Mouse (Mus musculus) hindbrain, embryonic 14.5 days (tissue): ENCODE results near the gene Dpf3. TPM values are rescaled to one million over a fixed set of nuclear protein-coding genes. Genes with fewer than 3 reads are reported as not detected.

Source experiments
- ATAC-seq: fragments of 200-750 bp; cut with Nextera tagmentation; 2 replicates; pipeline ENCODE4 v1.8.0; 2017; ENCODE audit warnings: moderate number of reproducible peaks, mild to moderate bottlenecking, moderate TSS enrichment, moderate library complexity; ENCODE audit not compliant: low FRiP score
- DNase-seq: peaks from one replicate; pipeline ENCODE4 v3.0.0-alpha.2; 2015; ENCODE audit warnings: low spot score
- H3K27ac ChIP-seq: fragments of 300-500 bp; sonication (generic); 2 replicates; pipeline ENCODE4 v1.5.1; 2014; ENCODE audit warnings: mild to moderate bottlenecking, moderate library complexity
- H3K27me3 ChIP-seq: fragments of 300-500 bp; sonication (generic); 2 replicates; pipeline ENCODE4 v1.6.1; 2014; ENCODE audit warnings: mild to moderate bottlenecking, low read length, mixed read lengths; ENCODE audit not compliant: control insufficient read depth, insufficient read depth
- H3K36me3 ChIP-seq: fragments of 300-500 bp; sonication (generic); replicated peaks from 2 replicates; pipeline ENCODE4 v1.6.1; 2014; ENCODE audit not compliant: control insufficient read depth, insufficient read depth
- H3K4me1 ChIP-seq: fragments of 300-500 bp; sonication (generic); replicated peaks from 2 replicates; pipeline ENCODE4 v1.6.1; 2014; ENCODE audit warnings: antibody characterized with exemption, low read length, mixed read lengths; ENCODE audit not compliant: control insufficient read depth, insufficient read depth
- H3K4me2 ChIP-seq: fragments of 300-500 bp; sonication (generic); replicated peaks from 2 replicates; pipeline ENCODE4 v1.6.1; 2014; ENCODE audit warnings: mild to moderate bottlenecking, moderate library complexity
- H3K4me3 ChIP-seq: fragments of 300-500 bp; sonication (generic); replicated peaks from 2 replicates; pipeline ENCODE4 v1.5.1; 2014; ENCODE audit warnings: mild to moderate bottlenecking, low read length
- H3K9ac ChIP-seq: fragments of 300-500 bp; sonication (generic); 2 replicates; pipeline ENCODE4 v1.6.1; 2014
- H3K9me3 ChIP-seq: fragments of 300-500 bp; sonication (generic); 2 replicates; pipeline ENCODE4 v1.6.1; 2016; ENCODE audit warnings: low read length; ENCODE audit not compliant: control insufficient read depth
- WGBS: fragments of 180-500 bp; shearing (Covaris S2); extraction: QIAGEN DNeasy Blood & Tissue Kit; methylation state at CpG from one replicate; pipeline ENCODE4 v1.1.7; 2014; 5-methylcytosine and 5-hydroxymethylcytosine counted together
- polyA plus RNA-seq: library from polyadenylated mRNA; unstranded; fragments of >200 nt; fragmentation: Nextera tagmentation; extraction: Ambion mirVana; gene quantifications from 2 replicates; pipeline ENCODE4 v1.2.1, GENCODE M21; 2014

Dpf3 gene
- polyA plus RNA-seq, 1 experiment from 2014 or later: 23.9 TPM

DNA sequence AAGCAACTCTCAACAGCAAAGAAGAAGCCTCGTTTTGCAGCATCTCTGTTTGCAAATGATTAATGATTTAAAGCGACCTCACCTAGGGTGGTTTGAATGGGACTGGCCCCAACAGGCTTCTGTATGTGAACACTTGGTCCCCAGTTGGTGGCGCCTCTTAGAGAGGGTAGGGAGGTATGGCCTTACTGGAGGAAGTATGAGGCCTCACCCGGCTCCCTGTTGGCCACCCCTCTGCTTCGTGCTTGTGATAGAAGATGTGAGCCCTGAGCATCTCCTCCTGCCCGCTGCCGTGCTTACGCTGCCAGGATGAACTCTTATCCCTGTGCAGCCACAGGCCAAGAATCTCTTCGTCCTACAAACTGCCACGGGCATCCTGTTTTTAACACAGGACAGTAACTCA, 19.0 kb upstream of the Dpf3 start:
- no peak overlapping the region for H3K27ac ChIP-seq
- no peak overlapping the region for H3K4me3 ChIP-seq
- 77% methylated on average over 10 of the region's 10 CpGs for WGBS
- H3K9me3 ChIP-seq: no peaks in the 10 kb centered on the region
- H3K4me2 ChIP-seq: no peak overlapping the region
- H3K9ac ChIP-seq: no peak overlapping the region
- no peaks in the 10 kb centered on the region for H3K4me1 ChIP-seq
- DNase-seq: no peak
- no peaks in the 10 kb centered on the region for H3K36me3 ChIP-seq
- ATAC-seq: no peak
- no peaks in the 10 kb centered on the region for H3K27me3 ChIP-seq

DNA sequence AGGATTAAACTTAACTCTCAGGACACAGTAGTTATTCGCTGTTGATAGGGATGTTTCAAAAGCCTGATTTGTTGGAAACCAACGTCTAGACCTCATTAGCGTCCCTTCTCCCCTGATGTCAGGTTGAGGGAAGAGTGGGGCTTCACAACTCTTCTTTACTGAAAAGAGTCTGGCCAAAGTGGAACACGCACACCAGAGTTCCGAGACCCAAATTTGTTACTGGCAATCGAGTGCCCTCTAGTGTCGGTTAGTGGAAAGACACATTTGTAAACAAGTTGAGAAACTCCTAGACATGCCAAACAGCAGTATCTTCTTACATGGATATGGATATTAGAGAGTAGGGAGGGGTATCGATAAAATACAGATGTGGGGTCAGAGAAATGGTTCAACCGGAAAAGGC, 14.7 kb upstream of the Dpf3 start:
- no peak overlapping the region for H3K9ac ChIP-seq
- H3K27me3 ChIP-seq: no peaks in the 10 kb centered on the region
- WGBS: 8% methylated on average over 9 of the region's 9 CpGs
- DNase-seq: peak; percentile 93
- no peaks in the 10 kb centered on the region for H3K36me3 ChIP-seq
- H3K4me1 ChIP-seq: no peaks in the 10 kb centered on the region
- no peak overlapping the region for H3K27ac ChIP-seq
- no peak overlapping the region for H3K4me3 ChIP-seq
- ATAC-seq: no peak
- H3K4me2 ChIP-seq: no peak overlapping the region
- H3K9me3 ChIP-seq: no peaks in the 10 kb centered on the region

- Histone ChIP-seq H3K27me3 (no peaks in the 10 kb centered on the region), H3K4me3 (no peak overlapping the region), H3K27ac (no peak overlapping the region), H3K4me1 (no peaks in the 10 kb centered on the region), H3K36me3 (no peaks in the 10 kb centered on the region), H3K9me3 (no peaks in the 10 kb centered on the region), H3K4me2 (no peak overlapping the region), H3K9ac (no peak overlapping the region)
- no peak for DNase-seq
- no peak for ATAC-seq
- 66% methylated on average over 5 of the region's 5 CpGs for WGBS
Measured at GRCm38 (mm10) chr12:83499256-83499655, 11.7 kb upstream of the Dpf3 start.

DNA sequence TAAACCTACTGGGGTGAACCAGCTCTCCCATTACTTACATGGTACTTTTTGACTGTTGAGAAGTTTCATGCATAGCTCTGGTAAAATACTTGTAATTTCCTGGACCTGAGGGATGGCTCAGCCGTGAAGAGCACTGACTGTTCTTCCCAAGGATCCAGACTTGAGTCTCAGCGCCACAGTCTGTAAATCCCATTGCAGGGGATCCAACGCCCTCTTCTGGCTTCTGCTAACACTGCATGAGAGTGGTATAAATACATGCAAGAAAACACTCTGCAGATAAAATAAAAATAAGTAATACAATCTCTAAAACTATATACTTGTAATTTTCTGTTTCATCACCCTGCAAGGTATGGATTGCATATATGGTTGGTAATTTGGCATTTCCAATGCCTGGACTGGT, 10.4 kb upstream of the Dpf3 start:
- Histone ChIP-seq H3K27ac (no peak overlapping the region), H3K36me3 (no peaks in the 10 kb centered on the region), H3K9ac (no peak overlapping the region), H3K9me3 (no peaks in the 10 kb centered on the region), H3K27me3 (no peaks in the 10 kb centered on the region), H3K4me3 (no peak overlapping the region), H3K4me2 (no peak overlapping the region), H3K4me1 (no peaks in the 10 kb centered on the region)
- WGBS: 87% methylated on average over 3 of the region's 3 CpGs
- ATAC-seq (no peak), DNase-seq (no peak)

DNA sequence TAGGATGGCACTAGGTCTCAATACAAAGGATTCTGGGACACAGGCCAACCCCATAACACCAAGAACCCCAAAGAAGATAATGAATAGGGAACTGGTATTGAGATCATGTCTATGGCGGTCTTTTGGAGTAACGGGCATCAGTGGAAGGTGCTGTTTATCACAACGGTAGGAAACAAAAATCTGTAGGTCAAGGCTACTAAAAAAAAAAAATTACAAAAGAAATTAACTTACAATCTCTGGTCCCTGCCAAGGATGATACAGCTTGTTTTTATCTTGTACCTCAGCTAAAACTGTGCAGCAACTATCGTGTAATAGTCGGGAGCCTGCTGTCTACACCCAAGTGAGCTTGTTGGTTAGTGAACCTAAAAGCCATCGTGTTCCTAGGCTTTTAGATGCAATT, 9.2 kb upstream of the Dpf3 start:
- Histone ChIP-seq H3K27me3 (no peaks in the 10 kb centered on the region), H3K9ac (no peak overlapping the region), H3K4me2 (no peak overlapping the region), H3K4me3 (no peak overlapping the region), H3K4me1 (no peaks in the 10 kb centered on the region), H3K27ac (no peak overlapping the region), H3K36me3 (no peaks in the 10 kb centered on the region), H3K9me3 (no peaks in the 10 kb centered on the region)
- no peak for ATAC-seq
- DNase-seq: no peak
- 85% methylated on average over 6 of the region's 6 CpGs for WGBS

GRCm38 (mm10) chr12:83496336-83496735, 8.8 kb upstream of the Dpf3 start:
- no peak overlapping the region for H3K4me3 ChIP-seq

GRCm38 (mm10) chr12:83495961-83496282, 8.4 kb upstream of the Dpf3 start:
- Histone ChIP-seq H3K9me3 (no peaks in the 10 kb centered on the region), H3K4me3 (no peak overlapping the region), H3K9ac (no peak overlapping the region), H3K27me3 (no peaks in the 10 kb centered on the region), H3K4me1 (no peaks in the 10 kb centered on the region), H3K4me2 (no peak overlapping the region), H3K36me3 (no peaks in the 10 kb centered on the region), H3K27ac (no peak overlapping the region)
- ATAC-seq (no peak), DNase-seq (no peak)
- WGBS: 71% methylated on average over 9 of the region's 9 CpGs

More at GRCm38 (mm10) chr12:83496336-83496735, 8.8 kb upstream of the Dpf3 start:
- no peak overlapping the region for H3K4me2 ChIP-seq
- H3K4me1 ChIP-seq: no peaks in the 10 kb centered on the region
- no peak overlapping the region for H3K27ac ChIP-seq
- no peaks in the 10 kb centered on the region for H3K27me3 ChIP-seq
- no peaks in the 10 kb centered on the region for H3K36me3 ChIP-seq
- no peak overlapping the region for H3K9ac ChIP-seq
- 84% methylated on average over 4 of the region's 4 CpGs for WGBS
- no peak for DNase-seq
- H3K9me3 ChIP-seq: no peaks in the 10 kb centered on the region
- ATAC-seq: no peak

GRCm38 (mm10) chr12:83495248-83495960, 7.9 kb upstream of the Dpf3 start:
- 90% methylated on average over 4 of the region's 4 CpGs for WGBS
- Histone ChIP-seq H3K9me3 (no peaks in the 10 kb centered on the region), H3K9ac (no peak overlapping the region), H3K4me2 (no peak overlapping the region), H3K36me3 (no peaks in the 10 kb centered on the region), H3K4me1 (no peaks in the 10 kb centered on the region), H3K27ac (no peak overlapping the region), H3K27me3 (no peaks in the 10 kb centered on the region), H3K4me3 (no peak overlapping the region)
- ATAC-seq: no peak
- DNase-seq: no peak

DNA sequence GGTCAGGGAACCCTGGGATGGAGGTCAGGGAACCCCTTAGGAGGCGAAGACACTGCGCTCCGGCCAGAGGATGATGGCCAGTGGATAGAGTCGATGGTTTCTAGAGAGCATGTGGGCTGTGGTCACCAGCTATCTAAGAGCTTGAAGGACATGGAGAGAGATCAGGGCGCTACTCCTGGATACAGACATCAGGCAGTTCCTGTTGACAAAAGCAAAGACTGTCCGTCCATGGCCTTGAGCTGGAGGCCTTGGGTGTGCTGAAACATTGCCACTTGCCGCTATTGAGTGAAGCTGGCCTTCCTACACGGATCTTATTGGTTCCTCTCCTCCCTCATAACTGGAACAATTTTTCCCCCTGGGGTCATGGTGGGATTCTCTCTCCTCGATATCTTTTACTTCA, 6.7 kb upstream of the Dpf3 start:
- no peaks in the 10 kb centered on the region for H3K27me3 ChIP-seq
- no peak for ATAC-seq
- WGBS: 90% methylated on average over 9 of the region's 9 CpGs
- H3K9ac ChIP-seq: no peak overlapping the region
- H3K4me2 ChIP-seq: no peak overlapping the region
- no peak overlapping the region for H3K4me3 ChIP-seq
- no peak overlapping the region for H3K27ac ChIP-seq
- peaks cover 2% of the 10 kb centered on the region; the same call in 1 of the 2 replicates for H3K4me1 ChIP-seq
- H3K9me3 ChIP-seq: no peaks in the 10 kb centered on the region
- no peaks in the 10 kb centered on the region for H3K36me3 ChIP-seq
- no peak for DNase-seq

DNA sequence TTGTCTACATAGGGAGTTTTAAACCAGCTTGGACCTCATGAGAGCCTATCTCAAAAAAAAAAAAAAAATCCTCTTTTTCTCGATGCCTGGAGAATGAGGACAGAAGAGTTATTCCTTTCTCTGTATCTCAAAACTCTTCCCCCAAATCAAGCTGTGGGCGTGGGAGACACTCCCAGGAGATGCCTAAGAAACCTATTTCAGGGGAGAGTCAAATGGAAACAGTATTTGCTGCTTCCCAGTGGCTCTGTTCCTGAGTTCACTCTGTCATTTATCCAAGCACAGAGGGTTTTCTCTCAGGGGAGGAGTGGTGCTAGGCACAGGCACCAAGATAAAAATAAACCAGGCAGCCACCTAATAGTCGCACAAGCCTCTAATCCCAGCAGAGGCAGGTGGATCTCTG, 5.3 kb upstream of the Dpf3 start:
- 86% methylated on average over 3 of the region's 3 CpGs for WGBS
- H3K36me3 ChIP-seq: no peaks in the 10 kb centered on the region
- H3K27me3 ChIP-seq: no peaks in the 10 kb centered on the region
- no peak for ATAC-seq
- H3K4me2 ChIP-seq: no peak overlapping the region
- no peak overlapping the region for H3K9ac ChIP-seq
- H3K4me1 ChIP-seq: peaks cover 15% of the 10 kb centered on the region
- no peaks in the 10 kb centered on the region for H3K9me3 ChIP-seq
- no peak for DNase-seq
- H3K27ac ChIP-seq: no peak overlapping the region
- H3K4me3 ChIP-seq: no peak overlapping the region
